Mouse (Mus musculus): ENCODE measurements around the gene Lifr.

DNA sequence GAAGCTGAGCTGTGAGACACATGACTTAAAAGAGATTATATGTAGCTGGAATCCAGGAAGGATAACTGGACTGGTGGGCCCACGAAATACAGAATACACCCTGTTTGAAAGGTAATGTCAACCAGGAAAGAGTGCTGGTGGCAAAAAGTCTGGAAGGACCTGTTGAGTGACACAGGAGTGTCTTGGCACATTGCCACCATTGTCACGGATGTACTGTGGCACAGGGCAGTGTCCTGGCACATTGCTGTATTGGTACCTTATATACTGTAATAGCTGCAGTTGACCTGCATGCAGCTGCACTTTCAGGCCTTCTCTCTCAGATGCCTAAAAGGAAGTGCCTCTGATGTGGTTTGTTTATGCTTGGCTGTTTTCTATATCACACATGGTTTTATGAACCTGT, 82.5 kb downstream of the Lifr start:
- TF ChIP-seq CTCF (IDR thresholded peaks at IDR 0.05; ENCODE audit: low read depth) (no peak), EP300 (IDR thresholded peaks at IDR 0.05; ENCODE audit: low read depth) (no peak)
